Mouse (Mus musculus): ENCODE data around the gene Ppt1.
"Not testable (repeated sequence)": the region's sequence is repeated elsewhere in the genome, so short reads cannot be mapped to it uniquely, and the experiment has no call there.

Ppt1 gene

GRCm38 (mm10) chr4:122835530-122836402, at the start of gene Ppt1:
Gene Ppt1, plus strand, starts transcription at chr4:122836242.
- DNase-seq (ENCODE audit: low spot score in 2 of 2): peak; percentile 95 to 96

GRCm38 (mm10) chr4:122789335-122790089, 46.5 kb upstream of the Ppt1 start:
- no peak for DNase-seq (ENCODE audit: low spot score in 2 of 2)

- peak; percentile 36 to 44 for DNase-seq (ENCODE audit: low spot score in 2 of 2)
Measured at GRCm38 (mm10) chr4:122808108-122808507, 27.9 kb upstream of the Ppt1 start.

- DNase-seq (ENCODE audit: low spot score in 2 of 2): no peak
Measured at GRCm38 (mm10) chr4:122811180-122811579, 24.9 kb upstream of the Ppt1 start.

- no peak for DNase-seq (ENCODE audit: low spot score in 2 of 2)
Measured at GRCm38 (mm10) chr4:122811824-122812223, 24.2 kb upstream of the Ppt1 start.

GRCm38 (mm10) chr4:122816202-122816601, 19.8 kb upstream of the Ppt1 start:
- DNase-seq (ENCODE audit: low spot score in 2 of 2): no peak

GRCm38 (mm10) chr4:122820941-122821340, 15.1 kb upstream of the Ppt1 start:
- DNase-seq (ENCODE audit: low spot score in 2 of 2): not testable (repeated sequence)

GRCm38 (mm10) chr4:122827651-122828050, 8.4 kb upstream of the Ppt1 start:
- DNase-seq (ENCODE audit: low spot score in 2 of 2): no peak

GRCm38 (mm10) chr4:122829339-122829738, 6.7 kb upstream of the Ppt1 start:
- no peak for DNase-seq (ENCODE audit: low spot score in 2 of 2)

GRCm38 (mm10) chr4:122831888-122832287, 4.2 kb upstream of the Ppt1 start:
- no peak for DNase-seq (ENCODE audit: low spot score in 2 of 2)

GRCm38 (mm10) chr4:122836403-122836775, 347 bp downstream of the Ppt1 start:
- no peak for DNase-seq (ENCODE audit: low spot score in 2 of 2)

- DNase-seq (ENCODE audit: low spot score in 2 of 2): no peak
Measured at GRCm38 (mm10) chr4:122837180-122837730, 1.2 kb downstream of the Ppt1 start.

- DNase-seq (ENCODE audit: low spot score in 2 of 2): no peak
Measured at GRCm38 (mm10) chr4:122837994-122838393, 2.0 kb downstream of the Ppt1 start.

- no peak for DNase-seq (ENCODE audit: low spot score in 2 of 2)
Measured at GRCm38 (mm10) chr4:122838416-122838815, 2.4 kb downstream of the Ppt1 start.

GRCm38 (mm10) chr4:122848150-122848621, 12.1 kb downstream of the Ppt1 start:
- no peak for DNase-seq (ENCODE audit: low spot score in 2 of 2)

- DNase-seq (ENCODE audit: low spot score in 2 of 2): no peak
Measured at GRCm38 (mm10) chr4:122851535-122851934, 15.5 kb downstream of the Ppt1 start.

GRCm38 (mm10) chr4:122853691-122854090, 17.6 kb downstream of the Ppt1 start:
- DNase-seq (ENCODE audit: low spot score in 2 of 2): no peak

GRCm38 (mm10) chr4:122854770-122855169, 18.7 kb downstream of the Ppt1 start:
- DNase-seq (ENCODE audit: low spot score in 2 of 2): no peak

- DNase-seq (ENCODE audit: low spot score in 2 of 2): no peak
Measured at GRCm38 (mm10) chr4:122857909-122858308, 21.9 kb downstream of the Ppt1 start.

- DNase-seq (ENCODE audit: low spot score in 2 of 2): no peak
Measured at GRCm38 (mm10) chr4:122859096-122859674, 23.1 kb downstream of the Ppt1 start.

GRCm38 (mm10) chr4:122861836-122862235, 25.8 kb downstream of the Ppt1 start:
- no peak for DNase-seq (ENCODE audit: low spot score in 2 of 2)

GRCm38 (mm10) chr4:122868041-122868440, 32.0 kb downstream of the Ppt1 start:
- no peak for DNase-seq (ENCODE audit: low spot score in 2 of 2)

Data from right cerebral cortex, postnatal 36 days (tissue).